Mouse (Mus musculus) embryo, embryonic 11.5 days (tissue): Measurements from ENCODE around the gene Tmem198.

ENCODE experiments used
- DNase-seq: peaks from one replicate; pipeline ENCODE4 v3.0.0-alpha.2; 2012; ENCODE audit warnings: low read depth, low spot score

The Tmem198 gene

DNA sequence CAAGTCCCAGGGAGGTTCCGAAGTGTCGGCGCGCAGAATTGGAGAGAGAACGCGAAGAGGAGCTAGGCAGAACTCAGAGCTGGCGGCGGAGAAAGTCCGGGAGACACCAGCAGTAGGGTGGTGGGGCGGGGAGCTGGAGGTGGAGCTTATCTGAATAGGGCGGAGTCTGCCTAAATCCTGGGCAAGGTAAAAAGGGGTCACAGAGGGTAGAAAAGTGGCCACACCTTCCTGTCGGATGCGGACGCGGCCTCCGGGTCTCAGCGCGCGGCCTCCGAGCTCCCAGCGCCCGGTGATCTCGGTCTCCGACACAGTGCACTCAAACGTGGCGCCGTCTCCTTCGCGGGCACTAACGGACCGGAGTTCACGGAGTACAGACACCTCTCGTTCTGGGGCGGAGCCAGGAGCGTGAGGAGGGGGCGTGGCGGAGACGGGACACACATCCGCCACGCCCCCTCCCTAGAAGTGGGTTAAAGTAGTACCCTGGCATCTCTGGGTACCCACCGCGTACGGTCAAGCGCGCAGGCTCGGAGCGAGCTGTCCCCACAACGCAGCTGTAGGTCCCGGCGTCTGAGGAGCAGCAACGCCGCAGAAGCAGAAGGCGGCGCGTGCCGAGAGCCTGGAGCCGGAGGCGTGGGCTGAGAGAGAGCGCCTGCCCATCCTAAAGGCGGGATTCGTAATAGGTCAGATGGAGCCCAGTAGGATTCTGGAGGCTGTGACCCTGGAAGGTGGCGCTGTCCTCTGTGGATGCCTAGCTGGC is 8.3 kb downstream of the Tmem198 start:
- peak; percentile 67 for DNase-seq

DNA sequence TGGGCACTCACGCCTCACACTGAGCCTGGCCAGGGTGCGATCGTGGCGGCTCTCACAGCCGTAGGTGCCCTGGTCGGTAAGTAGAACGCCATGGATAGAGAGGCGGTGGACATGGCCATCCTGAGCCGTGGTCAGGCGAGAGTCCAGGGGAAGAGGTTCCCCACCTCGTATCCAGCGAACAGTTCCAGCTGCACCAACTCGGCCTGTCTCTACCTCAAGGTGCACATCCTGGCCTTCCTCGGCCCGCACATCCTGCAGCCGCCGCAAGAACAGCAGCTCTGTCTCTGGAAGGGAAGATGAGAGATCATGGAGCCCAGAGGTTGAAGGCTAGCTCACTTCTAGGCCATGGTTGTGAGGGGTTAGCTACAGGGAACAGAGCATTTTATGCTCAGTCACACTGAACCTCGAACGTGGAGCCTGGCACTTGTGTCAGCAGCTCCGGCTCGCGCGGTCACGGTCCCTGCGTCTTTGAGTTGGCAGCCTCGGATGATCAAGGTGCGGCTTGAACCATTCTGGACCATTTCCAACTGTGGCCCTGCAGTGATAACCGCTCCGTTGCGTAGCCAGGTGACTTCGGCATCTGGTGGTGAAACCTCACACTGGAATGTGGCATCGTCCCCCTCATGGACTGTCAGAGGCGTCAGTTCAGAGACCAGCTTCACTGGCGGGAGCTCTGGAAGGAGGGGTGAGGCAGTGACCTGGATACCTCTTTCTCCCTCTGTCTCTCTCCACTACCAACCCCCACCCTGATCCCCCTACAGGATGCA is 11.6 kb downstream of the Tmem198 start:
- no peak for DNase-seq

GRCm38 (mm10) chr1:75492579-75493170 is 13.3 kb downstream of the Tmem198 start:
- DNase-seq: no peak

- peak; percentile 40 for DNase-seq
These were observed 15.7 kb downstream of the Tmem198 start for GRCm38 (mm10) chr1:75494878-75495548.

DNA sequence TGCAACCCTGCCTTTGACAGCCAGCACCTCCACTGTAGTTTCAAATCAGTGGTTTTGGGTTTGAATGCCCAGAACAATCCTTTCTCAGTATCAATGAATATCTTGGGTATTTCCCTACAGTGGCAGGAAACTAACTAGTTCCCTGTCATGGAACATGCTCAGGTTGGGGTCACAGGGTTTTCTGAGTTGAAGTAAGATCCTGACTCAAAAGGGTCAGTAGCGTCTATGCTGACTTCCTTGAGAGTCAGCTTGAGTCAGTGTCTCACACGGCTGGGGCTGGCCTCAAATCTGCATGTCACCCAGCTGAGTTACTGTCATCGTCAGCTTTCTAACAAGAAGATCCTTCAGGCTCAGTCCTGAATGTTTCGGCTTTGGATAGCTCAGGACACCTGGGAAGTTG is 19.6 kb downstream of the Tmem198 start:
- DNase-seq: no peak

- DNase-seq: no peak
These were observed 20.1 kb downstream of the Tmem198 start for GRCm38 (mm10) chr1:75499441-75499840.

- DNase-seq: no peak
These were observed 22.6 kb downstream of the Tmem198 start for GRCm38 (mm10) chr1:75501905-75502304.

- no peak for DNase-seq
These were observed 23.8 kb downstream of the Tmem198 start for GRCm38 (mm10) chr1:75502945-75503650.

- DNase-seq: no peak
These were observed 24.3 kb downstream of the Tmem198 start for GRCm38 (mm10) chr1:75503651-75503980.

GRCm38 (mm10) chr1:75504256-75505045 is 25.1 kb downstream of the Tmem198 start:
- DNase-seq: no peak

DNA sequence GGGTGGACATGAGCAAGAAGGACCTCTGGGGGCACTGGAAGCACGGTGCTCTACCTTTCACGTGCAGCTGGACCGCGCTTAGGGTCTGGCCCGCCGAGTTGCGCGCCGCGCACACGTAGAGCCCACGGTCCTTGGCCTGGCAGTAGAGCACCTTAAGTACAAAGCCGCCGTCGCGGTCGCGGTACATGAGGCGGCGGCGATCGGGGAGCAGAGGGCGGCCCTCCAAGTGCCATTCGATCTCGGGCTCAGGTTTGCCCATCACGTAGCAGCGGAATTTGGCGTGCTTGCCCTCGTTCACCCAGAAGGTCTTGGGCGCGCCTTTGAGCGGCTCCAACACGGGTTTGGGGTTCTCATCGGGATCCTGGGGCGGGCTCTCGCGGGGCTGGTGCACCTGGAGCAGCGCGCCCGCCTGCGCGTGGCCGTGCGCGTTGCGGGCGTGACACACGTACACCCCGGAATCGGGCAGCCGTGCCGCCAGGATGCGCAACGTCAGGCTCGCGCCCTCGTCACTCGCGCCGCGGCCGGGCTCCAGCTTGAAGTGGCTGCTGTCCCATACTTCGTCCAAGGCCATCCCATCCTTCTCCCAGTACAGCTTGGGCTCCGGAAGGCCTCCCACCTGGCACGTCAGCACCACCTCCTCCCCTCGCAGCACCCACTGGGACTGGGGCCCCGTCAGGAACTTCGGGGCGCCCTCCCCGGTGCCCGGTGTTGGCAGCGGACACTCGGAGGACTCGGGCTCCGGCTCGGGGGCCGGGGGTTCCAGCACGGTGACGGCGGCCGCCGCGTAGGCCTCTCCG is 26.0 kb downstream of the Tmem198 start:
- DNase-seq: peak; percentile 35

DNA sequence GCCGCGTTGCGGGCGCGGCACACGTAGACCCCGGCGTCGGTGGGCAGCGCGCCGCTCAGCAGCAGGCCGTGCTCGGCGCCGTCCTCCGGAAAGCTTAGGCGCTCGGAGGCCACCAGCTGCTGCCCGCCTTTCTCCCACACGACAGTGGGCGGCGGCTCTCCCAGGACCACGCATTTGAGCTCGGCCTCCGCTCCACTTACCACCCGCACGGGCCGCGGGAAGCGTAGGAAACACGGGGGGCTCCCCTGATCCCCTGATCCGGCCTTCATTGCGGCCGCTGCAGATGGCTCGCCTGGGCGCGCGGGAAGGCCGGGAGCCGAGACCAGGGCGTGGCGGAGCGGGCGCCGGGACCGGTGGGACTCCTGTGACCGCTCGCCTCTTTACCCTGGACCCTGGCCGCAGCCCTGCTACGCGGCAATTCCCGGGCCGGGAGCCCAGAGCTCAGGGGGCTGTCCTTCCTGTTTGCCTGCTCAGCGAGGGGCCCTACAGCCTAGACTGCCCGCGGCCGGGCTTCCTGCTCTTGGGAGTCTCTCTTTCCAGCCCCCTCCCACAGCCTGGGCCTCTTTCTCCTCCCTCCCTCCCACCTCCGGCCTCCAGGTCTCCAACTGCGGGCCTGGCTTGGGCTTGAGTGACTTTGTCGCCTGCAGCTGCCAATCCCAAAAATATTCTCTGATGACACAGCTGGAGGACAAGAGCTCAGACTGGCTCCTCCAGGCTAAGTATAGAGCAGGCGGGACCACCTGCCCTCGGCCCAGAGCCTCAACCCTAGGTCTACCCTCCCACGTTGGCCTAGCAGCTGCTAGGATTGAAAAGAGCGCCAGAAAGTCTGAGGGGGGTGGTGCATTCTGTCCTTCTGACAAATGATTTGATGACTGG is 26.9 kb downstream of the Tmem198 start, which contains the start of gene Obsl1:
Gene Obsl1 (minus strand): TSS at position 497 of the 876 bp plus-strand sequence.
- DNase-seq: peak; percentile 72

DNA sequence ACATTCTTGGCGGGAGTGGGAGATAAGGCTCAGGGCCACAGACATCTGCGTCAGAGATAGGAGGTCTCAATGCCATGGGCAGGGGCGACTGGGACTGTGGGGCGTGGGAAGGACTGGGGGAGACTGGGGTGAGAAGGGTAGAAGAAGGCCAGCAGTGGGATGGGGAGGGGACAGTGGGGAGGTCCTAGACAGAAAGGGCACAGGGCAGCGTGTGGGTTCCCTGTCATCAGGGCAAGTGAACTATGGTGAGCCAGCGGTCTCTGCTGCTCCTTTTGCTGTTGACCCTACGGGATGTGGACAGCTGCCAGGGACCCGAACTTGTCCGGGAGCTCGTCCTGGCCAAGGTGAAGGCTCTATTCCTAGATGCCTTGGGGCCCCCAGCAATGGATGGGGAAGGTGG is 27.7 kb downstream of the Tmem198 start, which contains the start of gene Inha:
Gene Inha (plus strand): TSS at position 72 of the 400 bp plus-strand sequence.
- DNase-seq: no peak

DNA sequence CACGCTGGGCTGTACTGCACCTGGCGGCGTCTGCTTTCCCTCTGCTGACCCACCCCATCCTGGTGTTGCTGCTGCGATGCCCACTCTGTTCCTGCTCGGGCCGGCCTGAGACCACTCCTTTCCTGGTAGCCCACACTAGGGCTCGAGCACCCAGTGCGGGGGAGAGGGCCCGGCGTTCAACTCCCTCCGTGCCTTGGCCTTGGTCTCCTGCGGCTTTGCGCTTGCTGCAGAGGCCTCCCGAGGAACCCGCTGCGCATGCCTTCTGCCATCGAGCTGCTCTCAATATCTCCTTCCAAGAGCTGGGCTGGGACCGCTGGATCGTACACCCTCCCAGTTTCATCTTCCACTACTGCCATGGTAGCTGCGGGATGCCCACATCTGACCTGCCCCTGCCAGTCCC is 30.3 kb downstream of the Tmem198 start:
- DNase-seq: no peak

- no peak for DNase-seq
These were observed 30.8 kb downstream of the Tmem198 start for GRCm38 (mm10) chr1:75510154-75510553.

GRCm38 (mm10) chr1:75511437-75512210 is 32.3 kb downstream of the Tmem198 start:
- DNase-seq: no peak

GRCm38 (mm10) chr1:75512550-75512949 is 33.2 kb downstream of the Tmem198 start:
- no peak for DNase-seq
